Mouse (Mus musculus) C2C12 (cell line): ENCODE measurements around the gene Nif3l1. TPM values are rescaled to one million over a fixed set of nuclear protein-coding genes. Genes with fewer than 3 reads are reported as not detected.

Source experiments
- H3K27me3 ChIP-seq: one replicate; pipeline ENCODE4 v1.6.1; 2011; ENCODE audit not compliant: control insufficient read depth, insufficient read depth, insufficient read length
- H3K36me3 ChIP-seq: one replicate; pipeline ENCODE4 v1.6.1; 2011; ENCODE audit not compliant: control insufficient read depth, insufficient read depth
- H3K4me3 ChIP-seq: one replicate; pipeline ENCODE4 v1.5.1; 2011; ENCODE audit warnings: mild to moderate bottlenecking, control low read depth; ENCODE audit not compliant: poor library complexity, insufficient read depth, severe bottlenecking
- H3K79me2 ChIP-seq: one replicate; pipeline ENCODE4 v1.6.1; 2011; ENCODE audit not compliant: control insufficient read depth, insufficient read depth
- H3K79me3 ChIP-seq: one replicate; pipeline ENCODE4 v1.6.1; 2011; ENCODE audit warnings: low read depth, control low read depth
- H3ac ChIP-seq: one replicate; pipeline ENCODE3; 2011; ENCODE audit warnings: low read depth; ENCODE audit not compliant: control insufficient read depth, insufficient read length
- CEBPB ChIP-seq: IDR thresholded peaks from one replicate; pipeline ENCODE4 v1.6.1; 2011; ENCODE audit warnings: low read depth, mild to moderate bottlenecking, control low read depth, moderate library complexity
- CTCF ChIP-seq: IDR thresholded peaks from one replicate; pipeline ENCODE4 v1.5.1; 2011; ENCODE audit not compliant: control insufficient read depth, insufficient read depth, insufficient read length
- FOSL1 ChIP-seq: IDR thresholded peaks from one replicate; pipeline ENCODE4 v1.8.0; 2011; ENCODE audit warnings: mild to moderate bottlenecking, low read length; ENCODE audit not compliant: poor library complexity, insufficient read depth, severe bottlenecking
- MAX ChIP-seq: IDR thresholded peaks from one replicate; pipeline ENCODE4 v1.6.1; 2011; ENCODE audit warnings: mild to moderate bottlenecking, control low read depth
- MYOD1 ChIP-seq: IDR thresholded peaks from one replicate; pipeline ENCODE4 v1.6.1; 2011; ENCODE audit warnings: low read depth; ENCODE audit not compliant: control insufficient read depth, insufficient read length
- MYOG ChIP-seq: IDR thresholded peaks from one replicate; pipeline ENCODE4 v1.6.1; 2011; ENCODE audit not compliant: control insufficient read depth, insufficient read length; ENCODE audit errors: extremely low read depth
- USF1 ChIP-seq: IDR thresholded peaks from one replicate; pipeline ENCODE4 v1.6.1; 2011; ENCODE audit warnings: low read depth, mild to moderate bottlenecking, control low read depth, moderate library complexity
- polyA plus RNA-seq: library from polyadenylated mRNA; unstranded; fragments of >200 nt; fragmentation: generic; extraction: Trizol; gene quantifications from one replicate; pipeline ENCODE4 v1.2.1, GENCODE M21; 2012; ENCODE audit warnings: missing spikeins

Nif3l1 gene
- polyA plus RNA-seq, 1 experiment, result 43.3 TPM

GRCm38 (mm10) chr1:58444691-58445090 is 260 bp upstream of the Nif3l1 start:
- H3K27me3 ChIP-seq, result no peaks in the 10 kb centered on the region
- H3K36me3 ChIP-seq, result peaks cover 48% of the 10 kb centered on the region
- peak overlapping the region; percentile 65 for H3K4me3 ChIP-seq
- H3K79me2 ChIP-seq, result peaks cover 61% of the 10 kb centered on the region
- peaks cover 44% of the 10 kb centered on the region for H3K79me3 ChIP-seq
- TF ChIP-seq USF1 (no peak), MYOD1 (no peak), CEBPB (no peak), MAX (no peak), FOSL1 (no peak), CTCF (no peak), MYOG (no peak)
- peak overlapping the region; percentile 88 for H3ac ChIP-seq

DNA sequence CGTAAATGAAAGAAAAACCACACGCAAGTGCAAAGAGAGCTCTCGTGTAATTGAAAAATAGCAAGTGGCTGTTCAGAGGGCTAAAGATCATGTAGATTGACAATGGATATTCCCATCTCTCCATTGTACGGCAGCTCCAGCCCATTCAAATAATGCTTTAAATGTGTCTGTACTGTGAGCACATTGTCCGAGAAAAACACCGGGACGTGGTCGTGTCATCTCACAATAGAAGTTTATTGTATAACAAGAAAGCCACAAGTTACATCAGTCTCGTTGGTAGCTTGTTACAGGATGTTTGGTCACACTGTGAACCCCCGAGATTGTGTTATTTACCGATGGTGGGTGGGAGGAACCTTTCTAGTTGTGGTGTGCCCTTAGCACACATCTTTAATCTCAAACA is 910 bp downstream of the Nif3l1 start:
- no peak for TF ChIP-seq FOSL1
- no peak for TF ChIP-seq CTCF
- TF ChIP-seq CEBPB, result no peak
- no peak for TF ChIP-seq MYOD1
- no peak for TF ChIP-seq MAX
- TF ChIP-seq MYOG, result no peak
- no peak for TF ChIP-seq USF1
- Histone ChIP-seq H3K4me3 (peak overlapping the region; percentile 65), H3K79me3 (peaks cover 46% of the 10 kb centered on the region), H3K27me3 (no peaks in the 10 kb centered on the region), H3K36me3 (peaks cover 42% of the 10 kb centered on the region), H3K79me2 (peaks cover 68% of the 10 kb centered on the region), H3ac (peak overlapping the region; percentile 88)

- Histone ChIP-seq H3K4me3 (no peak overlapping the region), H3K36me3 (peaks cover 36% of the 10 kb centered on the region), H3K79me3 (peaks cover 46% of the 10 kb centered on the region), H3K27me3 (no peaks in the 10 kb centered on the region), H3ac (no peak overlapping the region), H3K79me2 (peaks cover 68% of the 10 kb centered on the region)
- TF ChIP-seq CEBPB (no peak), MAX (no peak), MYOG (no peak)
Measured at GRCm38 (mm10) chr1:58447766-58448165, 2.8 kb downstream of the Nif3l1 start.

DNA sequence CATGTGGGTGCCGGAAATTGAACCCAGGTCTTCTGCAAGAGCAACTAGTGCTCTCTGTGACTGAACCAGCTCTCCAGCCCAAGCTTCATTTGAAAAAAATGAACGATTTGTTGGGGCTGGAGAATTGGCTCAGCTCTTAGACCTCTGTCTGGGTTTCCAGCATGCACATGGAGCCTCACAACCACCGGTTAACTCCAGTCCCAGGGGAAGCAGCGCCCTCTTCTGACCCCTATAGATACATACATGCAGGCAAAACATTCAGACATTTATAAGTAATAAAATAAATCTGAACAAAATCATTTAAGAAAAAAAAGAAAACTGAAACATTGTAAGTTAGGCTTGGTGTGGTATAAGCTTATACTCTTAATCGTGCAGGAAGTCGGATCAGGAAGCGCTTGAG is 3.4 kb downstream of the Nif3l1 start:
- Histone ChIP-seq H3K79me3 (peaks cover 46% of the 10 kb centered on the region), H3K27me3 (no peaks in the 10 kb centered on the region), H3ac (no peak overlapping the region), H3K79me2 (peaks cover 68% of the 10 kb centered on the region), H3K36me3 (peaks cover 39% of the 10 kb centered on the region), H3K4me3 (no peak overlapping the region)
- no peak for TF ChIP-seq CTCF
- no peak for TF ChIP-seq FOSL1
- TF ChIP-seq USF1, result no peak
- no peak for TF ChIP-seq MYOG
- TF ChIP-seq MYOD1, result no peak
- TF ChIP-seq MAX, result no peak
- no peak for TF ChIP-seq CEBPB

- no peak for TF ChIP-seq CEBPB
- no peak for TF ChIP-seq CTCF
- TF ChIP-seq MYOD1, result no peak
- TF ChIP-seq USF1, result no peak
- TF ChIP-seq MAX, result no peak
- TF ChIP-seq FOSL1, result no peak
- no peak for TF ChIP-seq MYOG
- H3K79me3 ChIP-seq, result peaks cover 5% of the 10 kb centered on the region
- no peaks in the 10 kb centered on the region for H3K27me3 ChIP-seq
- H3K4me3 ChIP-seq, result no peak overlapping the region
- H3K79me2 ChIP-seq, result peaks cover 11% of the 10 kb centered on the region
- peaks cover 73% of the 10 kb centered on the region for H3K36me3 ChIP-seq
- H3ac ChIP-seq, result no peak overlapping the region
Measured at GRCm38 (mm10) chr1:58454316-58454715, 9.4 kb downstream of the Nif3l1 start.

GRCm38 (mm10) chr1:58458175-58458574 is 13.2 kb downstream of the Nif3l1 start:
- Histone ChIP-seq H3K79me3 (no peaks in the 10 kb centered on the region), H3K79me2 (no peaks in the 10 kb centered on the region), H3K27me3 (no peaks in the 10 kb centered on the region), H3K4me3 (no peak overlapping the region), H3K36me3 (peaks cover 90% of the 10 kb centered on the region), H3ac (no peak overlapping the region)
- TF ChIP-seq USF1 (no peak), CTCF (no peak), FOSL1 (no peak), MAX (no peak), MYOG (no peak), MYOD1 (no peak), CEBPB (no peak)
